Comparison of ENCODE assay signal across 28 mouse cellular contexts in the genomic region with DNA sequence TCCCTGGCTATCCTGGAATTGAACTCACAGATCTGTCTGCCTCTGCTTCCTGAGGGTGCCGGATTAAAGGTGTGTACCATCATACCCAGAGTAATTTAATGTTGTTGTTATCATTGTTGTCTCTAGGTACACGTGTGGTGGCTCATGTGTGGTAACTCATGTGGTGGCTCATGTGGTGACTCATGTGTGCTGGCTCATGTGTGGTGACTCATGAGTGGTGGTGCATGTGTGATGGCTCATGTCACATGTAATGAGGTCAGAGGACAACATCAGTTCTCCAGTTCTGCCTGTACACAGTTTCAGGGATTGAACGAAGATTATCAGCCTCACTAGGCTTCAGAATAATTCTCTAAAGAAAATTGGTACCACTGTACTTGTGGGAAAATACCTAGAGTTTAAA.
DNase-seq lines count a peak whose midpoint lies in the region; ATAC-seq and TF ChIP-seq lines count a peak whose summit lies in the region.
"Had no signal": no experiment of that assay in that cellular context is flagged by ENCODE, and none has a peak within 500 bp of the region (broad histone marks: within the 10 kb centered on the region; RNA-seq: fewer than 3 reads in every experiment).

No protein-coding gene starts in this region.

- H3K9me3 ChIP-seq in stomach, postnatal 0 days (ENCODE audit: control insufficient read depth, low read length), result no peaks in the 10 kb centered on the region
- H3K9me3 ChIP-seq: embryonic facial prominence, embryonic 13.5 days; forebrain, embryonic 15.5 days; G1E; heart, embryonic 15.5 days; hindbrain, embryonic 13.5 days; limb, embryonic 12.5 days; neural tube, embryonic 12.5 days; stomach, embryonic 15.5 days had no signal

- H3K27ac ChIP-seq in stomach, postnatal 0 days (replicated peaks), result 0 out of 2 replicates have a peak overlapping the region, but pooled peaks have one; percentile 40
- H3K27ac ChIP-seq: embryonic facial prominence, embryonic 13.5 days; forebrain, embryonic 15.5 days; heart, embryonic 15.5 days; hindbrain, embryonic 13.5 days; limb, embryonic 12.5 days; liver, embryonic 14.5 days; neural tube, embryonic 12.5 days had no signal

- H3K4me3 ChIP-seq in stomach, postnatal 0 days (ENCODE audit: low read depth, low read length), result no peak overlapping the region
- H3K4me3 ChIP-seq: embryonic facial prominence, embryonic 13.5 days; erythroblast, embryonic 14.5 days; forebrain, embryonic 15.5 days; heart, embryonic 15.5 days; hindbrain, embryonic 13.5 days; limb, embryonic 12.5 days; neural tube, embryonic 12.5 days; stomach, embryonic 15.5 days had no signal

- no peak overlapping the region for H3K4me2 ChIP-seq in stomach, postnatal 0 days (replicated peaks; ENCODE audit: low read depth)
- H3K4me2 ChIP-seq: embryonic facial prominence, embryonic 13.5 days; forebrain, embryonic 15.5 days; heart, embryonic 15.5 days; hindbrain, embryonic 13.5 days; limb, embryonic 12.5 days; neural tube, embryonic 12.5 days; stomach, embryonic 15.5 days had no signal

- intact Hi-C loops in gastrocnemius, postnatal 36 days (cut with DNase I), result no loop called here

- H3K27me3 ChIP-seq in stomach, postnatal 0 days (ENCODE audit: control insufficient read depth, insufficient read depth, low read length), result no peaks in the 10 kb centered on the region
- H3K27me3 ChIP-seq: embryonic facial prominence, embryonic 13.5 days; forebrain, embryonic 15.5 days; heart, embryonic 15.5 days; hindbrain, embryonic 13.5 days; limb, embryonic 12.5 days; neural tube, embryonic 12.5 days; stomach, embryonic 15.5 days had no signal

- TF ChIP-seq EP300 in stomach, postnatal 0 days (optimal IDR thresholded peaks at IDR 0.05), result no peak

- peaks cover 14% of the 10 kb centered on the region for H3K4me1 ChIP-seq in stomach, postnatal 0 days (replicated peaks; ENCODE audit: control insufficient read depth, insufficient read depth)
- H3K4me1 ChIP-seq: forebrain, embryonic 15.5 days had no signal

- peak; percentile 4 for DNase-seq in gastrocnemius, postnatal 25 days
- DNase-seq in gastrocnemius, postnatal 36 days, result no peak
- DNase-seq in thymus, postnatal 0 days (ENCODE audit: low spot score), result peak; percentile 3
- no peak for DNase-seq in thymus, postnatal 10 days (ENCODE audit: low spot score in 2 of 2)
- no peak for DNase-seq in stomach, postnatal 0 days (ENCODE audit: low spot score)
- no peak for DNase-seq in kidney, adult 18-20 months
- DNase-seq: adrenal gland, postnatal 10 days; cerebellum, adult 18-20 months; cerebellum, postnatal 25 days; embryo, embryonic 11 days; heart, postnatal 36 days; kidney, adult 8-10 months; kidney, postnatal 25 days; midbrain, embryonic 14.5 days; thymus, adult 18-20 months had no signal

- 76% methylated on average over 3 of the region's 3 CpGs for WGBS in stomach, postnatal 0 days

- no peaks in the 10 kb centered on the region for H3K36me3 ChIP-seq in stomach, postnatal 0 days (ENCODE audit: control insufficient read depth, insufficient read depth, low read length)
- H3K36me3 ChIP-seq: embryonic facial prominence, embryonic 13.5 days; forebrain, embryonic 15.5 days; G1E; heart, embryonic 15.5 days; hindbrain, embryonic 13.5 days; limb, embryonic 12.5 days; neural tube, embryonic 12.5 days; stomach, embryonic 15.5 days had no signal

- ATAC-seq in granulocyte monocyte progenitor cell, adult 5-6 weeks (replicated peaks; ENCODE audit: poor library complexity, severe bottlenecking), result peak; percentile 65
- ATAC-seq in stomach, postnatal 0 days (ENCODE audit: low FRiP score, low TSS enrichment), result no peak
- ATAC-seq in erythroid progenitor cell, adult 5-6 weeks (replicated peaks; ENCODE audit: low FRiP score, poor library complexity, severe bottlenecking), result no peak
- ATAC-seq: activated CD4-positive, CD25-positive, alpha-beta regulatory T cell, adult 4 months; forebrain, embryonic 15.5 days had no signal

- no peak overlapping the region for H3K9ac ChIP-seq in stomach, postnatal 0 days (ENCODE audit: low read length)
- H3K9ac ChIP-seq: embryonic facial prominence, embryonic 13.5 days; forebrain, embryonic 15.5 days; heart, embryonic 15.5 days; hindbrain, embryonic 13.5 days; limb, embryonic 12.5 days; liver, embryonic 14.5 days; neural tube, embryonic 12.5 days; stomach, embryonic 15.5 days had no signal

- TF ChIP-seq CTCF in stomach, postnatal 0 days (IDR thresholded peaks at IDR 0.05; ENCODE audit: low read depth), result no peak

Comparison
In these comparisons a context has a peak if more than half of its experiments do, and no peak if none do; other contexts are left out.
1. DNase-seq: peak in gastrocnemius, postnatal 25 days (single experiment) and thymus, postnatal 0 days (single experiment); none in gastrocnemius, postnatal 36 days (0 of 2), thymus, postnatal 10 days (0 of 2), stomach, postnatal 0 days (single experiment) and kidney, adult 18-20 months (single experiment).